ENCODE assay signal across 8 mouse cellular contexts in the genomic region with DNA sequence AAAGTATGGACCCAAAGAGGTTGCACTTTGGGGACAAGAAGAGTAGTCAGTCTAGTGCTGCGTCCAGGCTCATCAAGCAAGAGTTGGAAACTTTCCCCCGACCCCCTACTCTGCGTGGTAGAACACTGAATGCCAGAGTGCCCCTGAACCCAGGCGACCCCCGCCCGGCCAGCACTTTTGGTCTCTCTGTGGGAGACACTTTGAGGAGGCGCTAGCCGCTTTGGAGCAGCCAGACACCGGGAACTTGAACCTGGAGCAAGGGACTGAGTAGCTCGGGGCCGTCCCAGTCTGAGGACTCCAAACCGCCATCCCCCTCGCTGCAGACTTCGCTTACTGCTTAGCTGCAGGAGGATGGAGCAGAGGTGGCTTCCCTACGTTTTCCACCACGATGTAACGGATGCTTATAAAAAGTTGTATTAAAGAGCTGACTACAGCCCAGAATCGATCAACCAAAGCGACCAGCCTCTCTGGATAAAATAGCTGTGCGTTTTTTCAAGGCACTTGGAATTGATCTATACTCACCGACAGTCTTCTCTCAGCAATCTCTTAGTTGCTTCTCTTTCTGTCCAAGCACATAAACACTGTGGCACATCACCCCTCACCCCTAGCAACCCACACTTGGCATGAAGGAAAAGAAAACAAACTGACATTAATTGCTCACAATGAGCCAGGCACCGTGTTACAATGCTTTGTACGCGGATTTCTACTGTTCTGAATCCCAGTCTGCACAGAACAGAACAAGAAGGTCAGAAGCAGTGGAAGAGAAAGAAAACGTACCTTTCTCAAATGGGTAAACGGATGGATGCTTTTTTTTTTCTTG. TPM values are rescaled to one million over a fixed set of nuclear protein-coding genes. Genes with fewer than 3 reads are reported as not detected.
DNase-seq lines count a peak whose midpoint lies in the region; ATAC-seq and TF ChIP-seq lines count a peak whose summit lies in the region.

No protein-coding gene starts in this region.

- ATAC-seq in kidney, embryonic 14.5 days (ENCODE audit: low FRiP score, low TSS enrichment) = no peak
- ATAC-seq in forebrain, embryonic 16.5 days = no peak
- no peak for ATAC-seq in hindbrain, postnatal 0 days
- no peak for ATAC-seq in liver, embryonic 16.5 days (ENCODE audit: low read depth)

- no peak for DNase-seq in kidney, adult 8-10 months
- peak; percentile 57 for DNase-seq in cerebellum, adult 11-12 months
- DNase-seq in hindbrain, postnatal 0 days (ENCODE audit: low spot score) = peak; percentile 20
- DNase-seq in right cerebral cortex, postnatal 10 days (ENCODE audit: low spot score in 2 of 2) = peak; percentile 44 to 50
- DNase-seq in spleen, postnatal 14 days (ENCODE audit: low spot score in 2 of 2) = no peak

- H3K9ac ChIP-seq in kidney, embryonic 14.5 days (ENCODE audit: low read depth, low read length) = peak overlapping the region; percentile 87
- peak overlapping the region; percentile 98 for H3K9ac ChIP-seq in forebrain, embryonic 16.5 days (replicated peaks; ENCODE audit: low read depth, low read length)
- H3K9ac ChIP-seq in hindbrain, postnatal 0 days (replicated peaks; ENCODE audit: low read length) = peak overlapping the region; percentile 80; the same call in 1 of the 2 replicates
- no peak overlapping the region for H3K9ac ChIP-seq in liver, embryonic 16.5 days (ENCODE audit: low read depth, low read length)

- no peaks in the 10 kb centered on the region for H3K36me3 ChIP-seq in kidney, embryonic 14.5 days (ENCODE audit: control insufficient read depth, insufficient read depth, low read length)
- no peaks in the 10 kb centered on the region for H3K36me3 ChIP-seq in forebrain, embryonic 16.5 days (ENCODE audit: control insufficient read depth, insufficient read depth)
- H3K36me3 ChIP-seq in hindbrain, postnatal 0 days (ENCODE audit: insufficient read depth, low read length) = no peaks in the 10 kb centered on the region
- no peaks in the 10 kb centered on the region for H3K36me3 ChIP-seq in liver, embryonic 16.5 days (ENCODE audit: control insufficient read depth, insufficient read depth)

- 4% methylated on average over 26 of the region's 26 CpGs for WGBS in kidney, embryonic 14.5 days
- 2% methylated on average over 26 of the region's 26 CpGs for WGBS in forebrain, embryonic 16.5 days
- WGBS in hindbrain, postnatal 0 days = 4% methylated on average over 26 of the region's 26 CpGs
- WGBS in liver, embryonic 16.5 days (ENCODE audit: insufficient replicate concordance) = 9% methylated on average over 26 of the region's 26 CpGs

- peak overlapping the region; percentile 83 for H3K4me2 ChIP-seq in kidney, embryonic 14.5 days (replicated peaks; ENCODE audit: low read depth, low read length)
- H3K4me2 ChIP-seq in forebrain, embryonic 16.5 days (ENCODE audit: low read length) = peak overlapping the region; percentile 73
- peak overlapping the region; percentile 72 for H3K4me2 ChIP-seq in hindbrain, postnatal 0 days (ENCODE audit: low read depth, low read length)
- peak overlapping the region; percentile 51 for H3K4me2 ChIP-seq in liver, embryonic 16.5 days (ENCODE audit: low read depth, low read length)

- peak overlapping the region; percentile 89 for H3K27ac ChIP-seq in kidney, embryonic 14.5 days (ENCODE audit: low read depth, low read length)
- peak overlapping the region; percentile 52; the same call in 1 of the 2 replicates for H3K27ac ChIP-seq in forebrain, embryonic 16.5 days (ENCODE audit: low read length)
- H3K27ac ChIP-seq in hindbrain, postnatal 0 days = no peak overlapping the region
- no peak overlapping the region for H3K27ac ChIP-seq in liver, embryonic 16.5 days (ENCODE audit: low read length)

- no peaks in the 10 kb centered on the region for H3K9me3 ChIP-seq in kidney, embryonic 14.5 days (ENCODE audit: control insufficient read depth, low read length)
- H3K9me3 ChIP-seq in forebrain, embryonic 16.5 days (ENCODE audit: control insufficient read depth, low read length) = no peaks in the 10 kb centered on the region
- no peaks in the 10 kb centered on the region for H3K9me3 ChIP-seq in hindbrain, postnatal 0 days (ENCODE audit: low read length)
- no peaks in the 10 kb centered on the region for H3K9me3 ChIP-seq in liver, embryonic 16.5 days (replicated peaks; ENCODE audit: control insufficient read depth, low read length)

- H3K4me3 ChIP-seq in kidney, embryonic 14.5 days (ENCODE audit: low read length) = peak overlapping the region; percentile 85
- peak overlapping the region; percentile 95 for H3K4me3 ChIP-seq in forebrain, embryonic 16.5 days (replicated peaks; ENCODE audit: low read length)
- peak overlapping the region; percentile 88 for H3K4me3 ChIP-seq in hindbrain, postnatal 0 days (ENCODE audit: low read length)
- H3K4me3 ChIP-seq in liver, embryonic 16.5 days (ENCODE audit: low read depth, low read length) = peak overlapping the region; percentile 63

- H3K27me3 ChIP-seq in kidney, embryonic 14.5 days (ENCODE audit: control insufficient read depth, insufficient read depth, low read length) = no peaks in the 10 kb centered on the region
- no peaks in the 10 kb centered on the region for H3K27me3 ChIP-seq in forebrain, embryonic 16.5 days (replicated peaks; ENCODE audit: control insufficient read depth, insufficient read depth, low read length)
- H3K27me3 ChIP-seq in hindbrain, postnatal 0 days (ENCODE audit: insufficient read depth, low read length) = no peaks in the 10 kb centered on the region
- peaks cover 42% of the 10 kb centered on the region for H3K27me3 ChIP-seq in liver, embryonic 16.5 days (ENCODE audit: control insufficient read depth, insufficient read depth, low read depth, low read length)

- peaks cover 11% of the 10 kb centered on the region for H3K4me1 ChIP-seq in kidney, embryonic 14.5 days (ENCODE audit: control insufficient read depth, insufficient read depth, low read length)
- peaks cover 18% of the 10 kb centered on the region for H3K4me1 ChIP-seq in forebrain, embryonic 16.5 days (replicated peaks; ENCODE audit: control insufficient read depth, insufficient read depth, low read length)
- H3K4me1 ChIP-seq in hindbrain, postnatal 0 days (ENCODE audit: insufficient read depth, low read length) = peaks cover 9% of the 10 kb centered on the region
- no peaks in the 10 kb centered on the region for H3K4me1 ChIP-seq in liver, embryonic 16.5 days (ENCODE audit: control insufficient read depth, low read depth, low read length)

- no peak for TF ChIP-seq CTCF in hindbrain, postnatal 0 days (IDR thresholded peaks at IDR 0.05; ENCODE audit: low read depth)

RNA-seq across cellular contexts. Expression of a gene that starts 1.2 kb away (rescaled TPM):
- 29.1 and 32.6 TPM in 2 replicates for polyA plus RNA-seq in kidney, embryonic 14.5 days (2014; fragmentation: Nextera tagmentation; extraction: Ambion mirVana)
- 79.1 and 97.2 TPM in 2 replicates for polyA plus RNA-seq in forebrain, embryonic 16.5 days (2015; fragmentation: Nextera tagmentation; extraction: Ambion mirVana)
- 48.3 and 54.9 TPM in 2 replicates for total RNA-seq in hindbrain, postnatal 0 days (2014; rRNA removed)
- 35.2 and 39.3 TPM in 2 replicates for polyA plus RNA-seq in hindbrain, postnatal 0 days (2015; fragmentation: Nextera tagmentation; extraction: Ambion mirVana)
- polyA plus RNA-seq in liver, embryonic 16.5 days (2015; fragmentation: Nextera tagmentation; extraction: Ambion mirVana) = 1.8 and 2.3 TPM in 2 replicates

Comparison
In these comparisons a context has a peak if more than half of its experiments do, and no peak if none do; other contexts are left out.
1. H3K27ac ChIP-seq: peak in kidney, embryonic 14.5 days (single experiment) and forebrain, embryonic 16.5 days (single experiment); none in hindbrain, postnatal 0 days (single experiment) and liver, embryonic 16.5 days (single experiment).
2. DNase-seq: peak in cerebellum, adult 11-12 months (single experiment), hindbrain, postnatal 0 days (single experiment) and right cerebral cortex, postnatal 10 days (2 of 2); none in kidney, adult 8-10 months (0 of 2) and spleen, postnatal 14 days (0 of 2).
3. Peak in every context shown above with its lines, with median percentiles within 50 percentile points of each other: H3K4me2 ChIP-seq and H3K4me3 ChIP-seq.